ENCODE assay signal across 19 mouse cellular contexts in genomic region chr6:53948388-53949035, GRCm38 (mm10). TPM values are rescaled to one million over a fixed set of nuclear protein-coding genes. Genes with fewer than 3 reads are reported as not detected.
DNase-seq lines count a peak whose midpoint lies in the region; ATAC-seq lines count a peak whose summit lies in the region.
"Had no signal": no experiment of that assay in that cellular context is flagged by ENCODE, and none has a peak within 500 bp of the region (broad histone marks: within the 10 kb centered on the region; RNA-seq: fewer than 3 reads in every experiment).

No protein-coding gene starts in this region.

- H3K4me1 ChIP-seq in heart, embryonic 11.5 days (ENCODE audit: control insufficient read depth, insufficient read depth, low read length): peaks cover 8% of the 10 kb centered on the region; the same call in 1 of the 2 replicates
- H3K4me1 ChIP-seq in kidney, embryonic 16.5 days (ENCODE audit: insufficient read depth, low read length): peaks cover 55% of the 10 kb centered on the region
- H3K4me1 ChIP-seq: liver, embryonic 15.5 days had no signal

- no peaks in the 10 kb centered on the region for H3K36me3 ChIP-seq in heart, embryonic 11.5 days (ENCODE audit: control insufficient read depth, insufficient read depth, low read length)
- H3K36me3 ChIP-seq in kidney, embryonic 16.5 days (ENCODE audit: insufficient read depth, low read length): no peaks in the 10 kb centered on the region
- H3K36me3 ChIP-seq: embryonic facial prominence, embryonic 10.5 days; liver, embryonic 15.5 days had no signal

- peak overlapping the region; percentile 47 for H3K27ac ChIP-seq in heart, embryonic 11.5 days (ENCODE audit: low read depth, low read length)
- peak overlapping the region; percentile 78 for H3K27ac ChIP-seq in kidney, embryonic 16.5 days (ENCODE audit: low read length)
- H3K27ac ChIP-seq: embryonic facial prominence, embryonic 10.5 days; layer of hippocampus, adult 2 months; liver, embryonic 15.5 days had no signal

- no peak overlapping the region for H3K4me3 ChIP-seq in heart, embryonic 11.5 days (ENCODE audit: low read depth, low read length)
- no peak overlapping the region for H3K4me3 ChIP-seq in kidney, embryonic 16.5 days (ENCODE audit: low read length)
- H3K4me3 ChIP-seq: embryonic facial prominence, embryonic 10.5 days; layer of hippocampus, adult 2 months; liver, embryonic 15.5 days had no signal

- DNase-seq in heart, postnatal 25 days (ENCODE audit: low spot score): no peak
- no peak for DNase-seq in kidney, adult 11 months
- DNase-seq in layer of hippocampus, postnatal 10 days (ENCODE audit: low spot score in 2 of 2): no peak
- DNase-seq in cerebellum, adult 9-10 months: no peak
- DNase-seq: adrenal gland, postnatal 36 days; cerebellum, adult 11-12 months; heart, postnatal 10 days; lung, postnatal 14 days; midbrain, embryonic 14.5 days; right cerebral cortex, postnatal 25 days had no signal

- no peaks in the 10 kb centered on the region for H3K27me3 ChIP-seq in heart, embryonic 11.5 days (ENCODE audit: control insufficient read depth, insufficient read depth, low read length)
- H3K27me3 ChIP-seq in kidney, embryonic 16.5 days (ENCODE audit: insufficient read depth, low read length): no peaks in the 10 kb centered on the region
- H3K27me3 ChIP-seq: liver, embryonic 15.5 days had no signal

- 20% methylated on average over 4 of the region's 4 CpGs for WGBS in heart, embryonic 11.5 days (ENCODE audit: insufficient replicate concordance)
- 4% methylated on average over 4 of the region's 4 CpGs for WGBS in kidney, embryonic 16.5 days

- intact Hi-C loops in heart, postnatal 25 days (cut with DNase I): no loop called here

- H3K9ac ChIP-seq in heart, embryonic 11.5 days (ENCODE audit: low read depth, low read length): no peak overlapping the region
- 0 out of 2 replicates have a peak overlapping the region, but pooled peaks have one; percentile 3 for H3K9ac ChIP-seq in kidney, embryonic 16.5 days (replicated peaks; ENCODE audit: low read length)
- H3K9ac ChIP-seq: liver, embryonic 15.5 days had no signal

- no peaks in the 10 kb centered on the region for H3K9me3 ChIP-seq in heart, embryonic 11.5 days (replicated peaks; ENCODE audit: control insufficient read depth, low read length)
- no peaks in the 10 kb centered on the region for H3K9me3 ChIP-seq in kidney, embryonic 16.5 days (ENCODE audit: low read length)
- H3K9me3 ChIP-seq: embryonic facial prominence, embryonic 10.5 days; liver, embryonic 15.5 days had no signal

- no peak for ATAC-seq in heart, embryonic 11.5 days (replicated peaks; ENCODE audit: insufficient number of reproducible peaks, low FRiP score, low TSS enrichment)
- peak; percentile 64; the same call in 1 of the 2 replicates for ATAC-seq in kidney, embryonic 16.5 days (ENCODE audit: low FRiP score, low TSS enrichment)
- ATAC-seq in hematopoietic stem cell, adult 5-6 weeks (replicated peaks in 1 of 2; ENCODE audit: insufficient read depth in 1 of 2, low FRiP score in 2 of 2, low TSS enrichment in 1 of 2, low read depth in 1 of 2, poor library complexity in 2 of 2, severe bottlenecking in 2 of 2): peak; percentile 42 to 46; a peak in 3 of 4 replicates
- peak; percentile 23; the same call in 1 of the 2 replicates for ATAC-seq in megakaryocyte progenitor cell, adult 5-6 weeks (replicated peaks; ENCODE audit: poor library complexity)
- ATAC-seq: inflammation-experienced regulatory T-cells, adult 6 months had no signal

- H3K4me2 ChIP-seq in heart, embryonic 11.5 days: no peak overlapping the region
- no peak overlapping the region for H3K4me2 ChIP-seq in kidney, embryonic 16.5 days (replicated peaks; ENCODE audit: low read depth, low read length)
- H3K4me2 ChIP-seq: liver, embryonic 15.5 days had no signal

RNA-seq across cellular contexts. Expression of gene Cpvl, which starts 30.0 kb away (rescaled TPM):
- not detected in 2 replicates for polyA plus RNA-seq in heart, embryonic 11.5 days (2014; fragmentation: Nextera tagmentation; extraction: Ambion mirVana)
- not detected for total RNA-seq in heart, postnatal 25 days (2021)
- 0.35 TPM in 2 replicates for polyA plus RNA-seq in kidney, embryonic 16.5 days (2015; fragmentation: Nextera tagmentation; extraction: Ambion mirVana)
- total RNA-seq in hematopoietic stem cell, adult 5-6 weeks (2017): not detected in 2 replicates
- not detected in 2 replicates for total RNA-seq in megakaryocyte progenitor cell, adult 5-6 weeks (2015)
- total RNA-seq in megakaryocyte progenitor cell, adult 5-6 weeks (2017): 0.17 TPM in 1 of 2 replicates, not detected in the other
- total RNA-seq in layer of hippocampus, postnatal 10 days (2021): not detected
- total RNA-seq: adrenal gland, postnatal 36 days; heart, postnatal 10 days; layer of hippocampus, adult 2 months had no signal
- polyA plus RNA-seq: inflammation-experienced regulatory T-cells, adult 6 months; liver, embryonic 15.5 days; thymus, postnatal 0 days had no signal
